ENCODE assay signal across 8 mouse cellular contexts in the genomic region with DNA sequence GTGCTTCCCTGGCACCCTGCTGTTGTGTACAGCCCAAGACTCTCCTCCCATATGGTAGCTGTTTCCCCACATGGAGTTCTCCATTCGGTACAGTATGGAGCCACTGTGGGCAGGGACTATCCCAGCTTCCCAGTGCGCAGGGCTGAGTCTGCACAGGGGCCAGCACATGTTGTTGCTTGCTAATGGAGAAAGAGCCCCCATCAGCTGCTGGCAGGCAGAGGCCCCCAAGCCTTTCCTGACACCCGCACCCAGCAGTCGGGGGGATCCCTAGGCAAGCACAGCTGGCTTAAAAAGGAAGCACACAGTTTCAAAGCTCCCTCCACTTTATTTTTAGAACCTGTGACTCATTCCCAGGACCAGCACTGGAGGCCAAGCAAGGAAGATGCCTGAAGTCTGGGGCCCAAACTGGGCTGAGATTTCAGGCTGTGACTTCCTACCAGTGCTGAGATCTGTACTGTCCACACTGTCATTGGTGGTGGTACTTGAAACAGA. TPM values are rescaled to one million over a fixed set of nuclear protein-coding genes. Genes with fewer than 3 reads are reported as not detected.
A peak's percentile ranks its signal among the peaks of the same experiment; 100 is the strongest.
DNase-seq lines count a peak whose midpoint lies in the region; ATAC-seq and TF ChIP-seq lines count a peak whose summit lies in the region.

No protein-coding gene starts in this region.

- no peak for TF ChIP-seq CTCF in kidney, adult 2 months (conservative IDR thresholded peaks at IDR 0.05; ENCODE audit: insufficient read depth, insufficient read length, low read depth, low read length)
- no peak for TF ChIP-seq CTCF in Patski (IDR thresholded peaks at IDR 0.05)
- TF ChIP-seq CTCF in liver, postnatal 0 days (IDR thresholded peaks at IDR 0.05; ENCODE audit: low read depth): no peak

- no peak for TF ChIP-seq POLR2A in kidney, adult 2 months (IDR thresholded peaks at IDR 0.05; ENCODE audit: low read depth, low read length)

- TF ChIP-seq EP300 in liver, postnatal 0 days (IDR thresholded peaks at IDR 0.05; ENCODE audit: low read depth): no peak

- ATAC-seq in Patski: peak; percentile 57
- ATAC-seq in granulocyte monocyte progenitor cell, adult 5-6 weeks (replicated peaks; ENCODE audit: poor library complexity, severe bottlenecking): peak; percentile 63
- no peak for ATAC-seq in liver, postnatal 0 days

- H3K4me1 ChIP-seq in kidney, adult 2 months (ENCODE audit: control insufficient read depth, insufficient read depth, low read length): 0 out of 2 replicates have a peak, but pooled peaks cover 3% of the 10 kb centered on the region
- H3K4me1 ChIP-seq in liver, postnatal 0 days (ENCODE audit: insufficient read depth): no peaks in the 10 kb centered on the region

- no peak overlapping the region for H3K4me2 ChIP-seq in liver, postnatal 0 days (ENCODE audit: low read depth, low read length)

- H3K27me3 ChIP-seq in kidney, adult 2 months (replicated peaks; ENCODE audit: control insufficient read depth, insufficient read depth, low read length): no peaks in the 10 kb centered on the region
- no peaks in the 10 kb centered on the region for H3K27me3 ChIP-seq in Patski
- no peaks in the 10 kb centered on the region for H3K27me3 ChIP-seq in liver, postnatal 0 days (ENCODE audit: insufficient read depth, low read length)

- in situ Hi-C loops in Patski (cut with MboI; ENCODE audit: low pct_unique_long_range_greater_than_20kb): no loop called here

- H3K36me3 ChIP-seq in kidney, adult 2 months (ENCODE audit: control insufficient read depth, insufficient read depth, low read length): no peaks in the 10 kb centered on the region
- no peaks in the 10 kb centered on the region for H3K36me3 ChIP-seq in liver, postnatal 0 days (replicated peaks; ENCODE audit: insufficient read depth, low read length)

- H3K27ac ChIP-seq in kidney, adult 2 months (ENCODE audit: insufficient read depth, low read depth, low read length): no peak overlapping the region
- no peak overlapping the region for H3K27ac ChIP-seq in liver, postnatal 0 days (ENCODE audit: low read depth)

- 77% methylated on average over 4 of the region's 4 CpGs for WGBS in kidney, adult 2 months
- WGBS in liver, postnatal 0 days (ENCODE audit: insufficient replicate concordance): 42% methylated on average over 4 of the region's 4 CpGs

- POLR2A ChIA-PET in Patski (lab: Charles Lee): interaction anchor here (0.5 kb wide), 1 partner anchor 129 kb away, joined by 3 read pairs; no protein-coding TSS in a partner anchor

- H3K9me3 ChIP-seq in liver, postnatal 0 days (ENCODE audit: low read length): no peaks in the 10 kb centered on the region

- intact Hi-C loops in left cerebral cortex, postnatal 25 days (cut with DNase I): loop anchor here (2.0 to 5.0 kb wide), 2 partner anchors 121 to 171 kb away; no protein-coding TSS in a partner anchor

- CTCF ChIA-PET in Patski (lab: Charles Lee): no interaction called here

- no peak overlapping the region for H3K4me3 ChIP-seq in kidney, adult 2 months (ENCODE audit: insufficient read depth, low read depth, low read length)
- no peak overlapping the region for H3K4me3 ChIP-seq in liver, postnatal 0 days (ENCODE audit: low read depth, low read length)

- DNase-seq in kidney, adult 2 months: peak; percentile 29
- no peak for DNase-seq in kidney, adult 8-10 months
- DNase-seq in Patski (ENCODE audit: low read depth, low spot score): no peak
- peak; percentile 59 to 90 for DNase-seq in left cerebral cortex, postnatal 25 days (ENCODE audit: low spot score in 2 of 2)
- peak; percentile 77 for DNase-seq in telencephalon, adult 2 months (ENCODE audit: low read depth, low spot score)
- no peak for DNase-seq in liver, postnatal 0 days
- DNase-seq in thymus, postnatal 14 days: no peak

- no peak overlapping the region for H3K9ac ChIP-seq in liver, postnatal 0 days (replicated peaks)

RNA-seq across cellular contexts. Expression of gene 1810010D01Rik, which starts 9.7 kb away (rescaled TPM):
- 0.42 and 0.88 TPM in 2 replicates for polyA plus RNA-seq in kidney, adult 2 months (2012; rRNA removed)
- polyA plus RNA-seq in Patski (2021): not detected
- total RNA-seq in granulocyte monocyte progenitor cell, adult 5-6 weeks (2014; fragmentation: Nextera tagmentation): not detected in 2 replicates
- total RNA-seq in granulocyte monocyte progenitor cell, adult 5-6 weeks (2017): not detected in 2 replicates
- not detected for total RNA-seq in left cerebral cortex, postnatal 25 days (2021)
- not detected in 2 replicates for polyA plus RNA-seq in liver, postnatal 0 days (2015; fragmentation: Nextera tagmentation; extraction: Ambion mirVana)

Comparison
In these comparisons a context has a peak if more than half of its experiments do, and no peak if none do; other contexts are left out.
1. DNase-seq: peak in kidney, adult 2 months (single experiment), left cerebral cortex, postnatal 25 days (2 of 2) and telencephalon, adult 2 months (single experiment); none in kidney, adult 8-10 months (0 of 2), Patski (single experiment), liver, postnatal 0 days (single experiment) and thymus, postnatal 14 days (single experiment).